20 mouse cellular contexts compared by ENCODE assay signal in genomic region chr17:14228381-14228780, GRCm38 (mm10). TPM values are rescaled to one million over a fixed set of nuclear protein-coding genes. Genes with fewer than 3 reads are reported as not detected.
A peak's percentile ranks its signal among the peaks of the same experiment; 100 is the strongest.
DNase-seq lines count a peak whose midpoint lies in the region; ATAC-seq and TF ChIP-seq lines count a peak whose summit lies in the region.
"Had no signal": no experiment of that assay in that cellular context is flagged by ENCODE, and none has a peak within 500 bp of the region (broad histone marks: within the 10 kb centered on the region; RNA-seq: fewer than 3 reads in every experiment).

No protein-coding gene starts in this region.

- no peaks in the 10 kb centered on the region for H3K36me3 ChIP-seq in kidney, adult 2 months (ENCODE audit: control insufficient read depth, insufficient read depth, low read length)
- H3K36me3 ChIP-seq in kidney, embryonic 15.5 days = no peaks in the 10 kb centered on the region
- no peaks in the 10 kb centered on the region for H3K36me3 ChIP-seq in midbrain, embryonic 11.5 days (ENCODE audit: control insufficient read depth, insufficient read depth, low read length)
- no peaks in the 10 kb centered on the region for H3K36me3 ChIP-seq in midbrain, embryonic 14.5 days (ENCODE audit: control insufficient read depth, insufficient read depth, low read length)
- H3K36me3 ChIP-seq in forebrain, embryonic 10.5 days (replicated peaks) = no peaks in the 10 kb centered on the region
- H3K36me3 ChIP-seq: embryonic facial prominence, embryonic 13.5 days; heart, embryonic 13.5 days had no signal

- WGBS in kidney, adult 2 months = 48% methylated on average over 4 of the region's 4 CpGs
- WGBS in kidney, embryonic 15.5 days = 56% methylated on average over 4 of the region's 4 CpGs
- 83% methylated on average over 4 of the region's 4 CpGs for WGBS in midbrain, embryonic 11.5 days
- WGBS in midbrain, embryonic 14.5 days = 87% methylated on average over 4 of the region's 4 CpGs
- WGBS in forebrain, embryonic 10.5 days = 93% methylated on average over 4 of the region's 4 CpGs

- H3K27me3 ChIP-seq in kidney, adult 2 months (replicated peaks; ENCODE audit: control insufficient read depth, insufficient read depth, low read length) = no peaks in the 10 kb centered on the region
- H3K27me3 ChIP-seq in kidney, embryonic 15.5 days = peaks cover 33% of the 10 kb centered on the region
- H3K27me3 ChIP-seq in midbrain, embryonic 11.5 days (ENCODE audit: control insufficient read depth, insufficient read depth, low read length) = no peaks in the 10 kb centered on the region
- H3K27me3 ChIP-seq in midbrain, embryonic 14.5 days (ENCODE audit: control insufficient read depth, insufficient read depth, low read length) = no peaks in the 10 kb centered on the region
- H3K27me3 ChIP-seq in forebrain, embryonic 10.5 days (ENCODE audit: poor library complexity, severe bottlenecking) = peaks cover 15% of the 10 kb centered on the region
- H3K27me3 ChIP-seq: forebrain, embryonic 13.5 days had no signal

- DNase-seq in kidney, adult 2 months = peak; percentile 80
- peak; percentile 62 for DNase-seq in midbrain, embryonic 11.5 days (ENCODE audit: low spot score, missing footprints)
- no peak for DNase-seq in midbrain, embryonic 14.5 days
- peak; percentile 32 to 51 for DNase-seq in kidney, postnatal 25 days
- no peak for DNase-seq in urinary bladder, postnatal 14 days (ENCODE audit: low spot score)
- DNase-seq in forebrain, embryonic 10.5 days (ENCODE audit: extremely low spot score, low spot score) = no peak
- DNase-seq: adrenal gland, postnatal 25 days; cerebellum, adult 18-20 months; cerebellum, adult 9-11 months; cerebellum, postnatal 36 days; forebrain, postnatal 0 days; gastrocnemius, postnatal 14 days; heart, adult 11 months; heart, postnatal 36 days had no signal

- H3K9ac ChIP-seq in kidney, embryonic 15.5 days = no peak overlapping the region
- H3K9ac ChIP-seq in midbrain, embryonic 11.5 days (ENCODE audit: low read length) = no peak overlapping the region
- no peak overlapping the region for H3K9ac ChIP-seq in midbrain, embryonic 14.5 days (replicated peaks; ENCODE audit: low read length)
- H3K9ac ChIP-seq: embryonic facial prominence, embryonic 13.5 days; forebrain, embryonic 13.5 days; forebrain, postnatal 0 days; heart, embryonic 13.5 days had no signal

- H3K4me1 ChIP-seq in kidney, adult 2 months (ENCODE audit: control insufficient read depth, insufficient read depth, low read length) = no peaks in the 10 kb centered on the region
- H3K4me1 ChIP-seq in kidney, embryonic 15.5 days = peaks cover 19% of the 10 kb centered on the region
- H3K4me1 ChIP-seq in midbrain, embryonic 11.5 days (ENCODE audit: control insufficient read depth, insufficient read depth, low read length) = no peaks in the 10 kb centered on the region
- no peaks in the 10 kb centered on the region for H3K4me1 ChIP-seq in midbrain, embryonic 14.5 days (ENCODE audit: control insufficient read depth, insufficient read depth, low read length)
- H3K4me1 ChIP-seq in forebrain, embryonic 10.5 days = peaks cover 32% of the 10 kb centered on the region

- no peak for TF ChIP-seq CTCF in kidney, adult 2 months (conservative IDR thresholded peaks at IDR 0.05; ENCODE audit: insufficient read depth, insufficient read length, low read depth, low read length)

- H3K4me2 ChIP-seq in kidney, embryonic 15.5 days = no peak overlapping the region
- H3K4me2 ChIP-seq in midbrain, embryonic 11.5 days = no peak overlapping the region
- no peak overlapping the region for H3K4me2 ChIP-seq in midbrain, embryonic 14.5 days (ENCODE audit: low read length)
- H3K4me2 ChIP-seq: embryonic facial prominence, embryonic 13.5 days; forebrain, embryonic 13.5 days; heart, embryonic 13.5 days had no signal

- no peak for ATAC-seq in kidney, embryonic 15.5 days (replicated peaks; ENCODE audit: low FRiP score)
- no peak for ATAC-seq in midbrain, embryonic 11.5 days (ENCODE audit: low FRiP score)
- ATAC-seq in midbrain, embryonic 14.5 days (ENCODE audit: low FRiP score, low TSS enrichment) = no peak
- ATAC-seq: activated CD4-positive, CD25-positive, alpha-beta regulatory T cell, adult 4 months; forebrain, postnatal 0 days; Patski had no signal

- TF ChIP-seq POLR2A in kidney, adult 2 months (IDR thresholded peaks at IDR 0.05; ENCODE audit: low read depth, low read length) = no peak

- no peak overlapping the region for H3K27ac ChIP-seq in kidney, adult 2 months (ENCODE audit: insufficient read depth, low read depth, low read length)
- H3K27ac ChIP-seq in kidney, embryonic 15.5 days = no peak overlapping the region
- no peak overlapping the region for H3K27ac ChIP-seq in midbrain, embryonic 11.5 days (ENCODE audit: low read depth, low read length)
- no peak overlapping the region for H3K27ac ChIP-seq in midbrain, embryonic 14.5 days (replicated peaks; ENCODE audit: low read depth, low read length)
- H3K27ac ChIP-seq in forebrain, embryonic 10.5 days = no peak overlapping the region
- H3K27ac ChIP-seq: embryonic facial prominence, embryonic 13.5 days; forebrain, embryonic 13.5 days; heart, embryonic 13.5 days had no signal

- H3K4me3 ChIP-seq in kidney, adult 2 months (ENCODE audit: insufficient read depth, low read depth, low read length) = no peak overlapping the region
- no peak overlapping the region for H3K4me3 ChIP-seq in kidney, embryonic 15.5 days (replicated peaks)
- no peak overlapping the region for H3K4me3 ChIP-seq in midbrain, embryonic 11.5 days (ENCODE audit: low read depth, low read length)
- no peak overlapping the region for H3K4me3 ChIP-seq in midbrain, embryonic 14.5 days (replicated peaks; ENCODE audit: low read depth, low read length)
- no peak overlapping the region for H3K4me3 ChIP-seq in forebrain, embryonic 10.5 days
- H3K4me3 ChIP-seq: embryonic facial prominence, embryonic 13.5 days; forebrain, embryonic 13.5 days; heart, embryonic 13.5 days had no signal

- H3K9me3 ChIP-seq in kidney, embryonic 15.5 days (replicated peaks) = no peaks in the 10 kb centered on the region
- H3K9me3 ChIP-seq in midbrain, embryonic 11.5 days (ENCODE audit: control insufficient read depth, low read length) = no peaks in the 10 kb centered on the region
- no peaks in the 10 kb centered on the region for H3K9me3 ChIP-seq in midbrain, embryonic 14.5 days (ENCODE audit: control insufficient read depth, low read length)
- H3K9me3 ChIP-seq in forebrain, embryonic 10.5 days = no peaks in the 10 kb centered on the region
- H3K9me3 ChIP-seq: embryonic facial prominence, embryonic 13.5 days; forebrain, embryonic 13.5 days; heart, embryonic 13.5 days had no signal

RNA-seq across cellular contexts. Expression of gene Dact2, which starts 24.3 kb away (rescaled TPM):
- polyA plus RNA-seq in kidney, adult 2 months (2012; rRNA removed) = 23.3 and 24.2 TPM in 2 replicates
- polyA plus RNA-seq in kidney, embryonic 15.5 days (2015; fragmentation: Nextera tagmentation; extraction: Ambion mirVana) = 11.8 and 12.9 TPM in 2 replicates
- polyA plus RNA-seq in midbrain, embryonic 11.5 days (2014; fragmentation: Nextera tagmentation; extraction: Ambion mirVana) = 0.18 and 0.32 TPM in 2 replicates
- polyA plus RNA-seq in midbrain, embryonic 14.5 days (2014; fragmentation: Nextera tagmentation; extraction: Ambion mirVana) = 2.1 and 2.2 TPM in 2 replicates
- 0.33 and 0.52 TPM in 2 replicates for polyA plus RNA-seq in forebrain, embryonic 10.5 days (2016; fragmentation: Nextera tagmentation; extraction: Ambion mirVana)
- polyA plus RNA-seq: activated CD4-positive, CD25-positive, alpha-beta regulatory T cell, adult 4 months had no signal

RNA-seq across cellular contexts. Expression of gene Smoc2, which starts 50.9 kb away (rescaled TPM):
- polyA plus RNA-seq in kidney, adult 2 months (2012; rRNA removed) = 33.4 and 40.2 TPM in 2 replicates
- 73.9 and 89.7 TPM in 2 replicates for polyA plus RNA-seq in kidney, embryonic 15.5 days (2015; fragmentation: Nextera tagmentation; extraction: Ambion mirVana)
- polyA plus RNA-seq in midbrain, embryonic 11.5 days (2014; fragmentation: Nextera tagmentation; extraction: Ambion mirVana) = 7.0 and 11.1 TPM in 2 replicates
- polyA plus RNA-seq in midbrain, embryonic 14.5 days (2014; fragmentation: Nextera tagmentation; extraction: Ambion mirVana) = 0.57 and 0.92 TPM in 2 replicates
- 3.0 and 3.8 TPM in 2 replicates for polyA plus RNA-seq in forebrain, embryonic 10.5 days (2016; fragmentation: Nextera tagmentation; extraction: Ambion mirVana)
- polyA plus RNA-seq: activated CD4-positive, CD25-positive, alpha-beta regulatory T cell, adult 4 months had no signal

Comparison
In these comparisons a context has a peak if more than half of its experiments do, and no peak if none do; other contexts are left out.
1. DNase-seq: peak in kidney, adult 2 months (single experiment), midbrain, embryonic 11.5 days (single experiment) and kidney, postnatal 25 days (2 of 2); none in midbrain, embryonic 14.5 days (single experiment), urinary bladder, postnatal 14 days (single experiment) and forebrain, embryonic 10.5 days (single experiment).